Mouse (Mus musculus) retina, postnatal 1 day (tissue): Measurements from ENCODE around the gene Cdc123.

ENCODE experiments used
- DNase-seq: peaks from one replicate; pipeline ENCODE4 v3.0.0-alpha.2; 2012

Gene Cdc123

GRCm38 (mm10) chr2:5804440-5805045 lies 40.4 kb downstream of the Cdc123 start:
- no peak for DNase-seq

DNA sequence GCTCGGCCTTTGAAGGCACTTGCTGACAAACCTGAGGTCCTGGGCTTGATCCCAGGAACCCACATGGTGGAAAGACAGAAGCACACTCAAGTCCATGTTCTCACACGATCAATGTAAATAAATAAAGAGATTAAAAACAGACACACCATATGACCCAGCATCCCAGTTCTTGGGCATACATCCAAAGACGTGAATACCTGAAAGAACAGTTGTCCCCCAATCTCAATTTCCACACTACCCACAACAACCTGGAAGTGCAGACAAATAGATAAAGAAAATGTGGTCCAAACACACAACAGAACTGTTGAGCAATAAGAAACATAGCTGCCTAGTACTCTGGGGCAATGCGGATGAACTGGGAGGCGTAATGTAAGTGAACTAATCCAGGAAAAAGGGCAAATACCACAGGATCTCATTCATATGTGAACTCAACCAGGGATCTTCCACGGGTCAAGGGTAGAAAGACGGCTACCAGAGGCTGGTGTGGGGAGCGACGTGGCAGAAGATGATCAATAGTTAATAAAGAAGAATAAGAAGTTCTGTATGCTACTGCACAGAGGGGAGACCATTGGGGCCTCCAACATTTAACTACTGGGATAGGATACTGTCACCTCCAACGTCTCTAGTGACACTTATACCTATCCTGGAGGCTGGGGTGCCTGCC lies 42.9 kb downstream of the Cdc123 start:
- DNase-seq: no peak

GRCm38 (mm10) chr2:5801182-5801640 lies 43.8 kb downstream of the Cdc123 start:
- no peak for DNase-seq

DNA sequence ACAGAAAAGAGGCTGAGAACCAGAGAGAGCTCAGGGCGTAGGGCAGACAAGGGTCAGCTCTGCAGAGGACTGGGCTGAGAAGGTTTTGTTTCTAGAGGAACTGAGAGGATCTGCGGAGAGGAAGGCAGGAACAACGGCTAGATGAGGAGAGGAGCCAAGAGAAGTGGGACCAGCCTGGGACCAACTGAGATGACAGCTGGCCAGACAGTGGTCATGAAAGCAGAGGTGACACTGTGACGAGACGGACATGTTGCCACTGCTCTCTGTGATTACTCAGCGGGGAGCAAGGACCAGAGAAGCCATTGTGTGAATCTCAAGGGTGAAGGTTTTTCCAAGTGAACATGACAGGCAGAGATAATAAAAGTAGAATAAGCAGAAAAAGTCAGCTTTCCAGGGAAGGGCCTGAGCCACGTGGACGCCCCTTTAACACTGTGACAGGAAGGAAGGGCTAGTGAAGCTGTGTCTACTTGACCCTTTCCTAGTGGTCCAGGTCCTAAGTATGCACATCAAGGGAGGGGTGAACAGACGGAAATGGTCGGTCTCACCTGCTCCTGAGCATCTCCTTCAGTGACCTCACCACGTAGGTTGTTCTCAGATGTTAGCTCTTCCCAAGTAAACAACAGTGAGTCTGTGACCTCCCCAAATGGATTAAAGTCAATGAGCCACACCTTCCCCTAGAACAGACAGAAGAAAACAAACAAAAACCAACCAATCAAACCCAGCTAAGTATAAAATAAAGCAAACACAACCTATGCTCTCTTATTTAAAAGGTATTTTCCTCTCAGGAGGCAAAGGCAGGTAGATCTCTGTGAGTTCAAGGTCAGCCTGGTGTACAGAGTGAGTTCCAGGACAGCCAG lies 46.9 kb downstream of the Cdc123 start:
- DNase-seq: no peak

GRCm38 (mm10) chr2:5793771-5794170 lies 51.2 kb downstream of the Cdc123 start:
- no peak for DNase-seq

DNA sequence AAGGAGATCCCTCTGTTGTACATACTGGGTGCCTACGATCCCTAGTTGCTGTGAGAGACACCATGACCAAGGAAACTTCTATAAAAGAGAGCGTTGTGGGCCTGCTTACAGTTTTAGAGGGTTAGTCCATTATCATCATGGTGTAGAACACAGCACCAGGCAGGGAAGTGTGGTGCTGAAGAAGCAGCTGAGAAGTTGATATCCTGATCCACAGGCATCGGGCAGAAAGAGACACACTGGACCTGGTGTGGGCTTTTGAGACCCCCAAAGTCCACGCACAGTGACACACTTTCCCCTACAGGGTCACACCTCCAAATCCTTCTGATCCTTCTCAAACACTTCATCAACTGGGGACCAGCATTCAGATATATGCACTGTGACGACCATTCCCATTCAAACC lies 52.9 kb downstream of the Cdc123 start:
- no peak for DNase-seq

GRCm38 (mm10) chr2:5789625-5790160 lies 55.3 kb downstream of the Cdc123 start:
- peak; percentile 10 for DNase-seq

DNA sequence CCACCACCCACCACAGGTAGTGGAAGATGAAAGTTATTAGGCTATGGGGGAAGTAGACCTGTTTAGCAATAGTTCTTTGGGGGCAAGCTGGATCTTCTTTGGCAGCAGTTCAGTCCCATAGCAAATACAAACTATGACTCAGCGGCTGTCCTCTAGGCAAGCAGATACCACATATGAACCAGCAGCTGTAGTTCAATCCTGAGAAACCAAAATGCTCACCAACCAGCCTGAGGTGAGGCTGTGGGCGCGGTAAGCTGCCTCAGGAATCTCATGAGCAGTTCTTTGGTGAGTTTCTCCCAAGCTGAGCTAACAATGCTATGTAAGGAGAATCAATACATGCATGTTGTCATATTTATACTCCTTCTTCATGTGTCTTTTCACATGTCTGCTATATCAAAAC lies 57.6 kb downstream of the Cdc123 start:
- DNase-seq: no peak

- DNase-seq: no peak
Measured at GRCm38 (mm10) chr2:5772464-5772863, 72.5 kb downstream of the Cdc123 start.

- peak; percentile 70 for DNase-seq
Measured at GRCm38 (mm10) chr2:5770708-5771241, 74.2 kb downstream of the Cdc123 start.

GRCm38 (mm10) chr2:5769630-5770029 lies 75.3 kb downstream of the Cdc123 start:
- DNase-seq: no peak

- DNase-seq: no peak
Measured at GRCm38 (mm10) chr2:5768946-5769345, 76.0 kb downstream of the Cdc123 start.

GRCm38 (mm10) chr2:5762031-5762430 lies 82.9 kb downstream of the Cdc123 start:
- no peak for DNase-seq

GRCm38 (mm10) chr2:5760479-5761008 lies 84.4 kb downstream of the Cdc123 start:
- DNase-seq: no peak

- DNase-seq: no peak
Measured at GRCm38 (mm10) chr2:5758569-5758968, 86.4 kb downstream of the Cdc123 start.

DNA sequence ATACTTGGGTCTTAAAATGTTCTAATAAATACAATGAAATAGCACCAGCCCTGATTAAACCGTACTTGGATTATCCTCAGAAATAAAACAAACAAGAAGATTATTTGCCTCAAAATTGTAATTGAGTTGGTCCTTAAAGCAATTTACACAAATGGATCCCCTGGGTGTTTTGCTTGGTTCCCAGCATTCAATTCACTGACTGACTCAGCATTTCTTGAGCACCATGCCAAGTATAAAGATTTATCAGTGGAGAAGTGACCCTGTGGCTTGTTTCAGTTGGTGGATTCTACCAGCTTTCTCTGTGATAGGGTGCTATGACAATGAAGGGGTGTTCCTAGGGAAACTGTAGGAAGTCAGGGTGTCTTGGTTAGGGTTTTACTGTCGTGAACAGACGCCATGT lies 94.1 kb downstream of the Cdc123 start:
- no peak for DNase-seq

DNA sequence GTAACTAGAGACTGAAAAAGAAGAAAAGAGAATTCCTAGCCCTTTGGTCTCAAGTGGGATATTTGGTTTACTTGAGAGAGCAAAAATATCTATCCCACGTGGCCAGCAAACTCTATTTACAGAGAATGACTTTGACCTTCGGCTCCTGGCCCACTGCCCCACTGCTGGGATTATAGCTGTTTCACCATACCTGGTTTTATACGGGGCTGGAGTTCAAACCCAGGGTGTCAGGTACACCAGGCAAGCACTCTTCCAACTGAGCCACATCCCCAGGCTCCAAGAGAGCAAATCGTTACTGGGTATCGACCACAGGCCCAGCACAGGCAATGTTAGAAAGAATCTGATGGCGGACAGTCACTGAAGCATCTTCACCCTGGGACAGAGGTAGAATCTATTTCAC lies 95.8 kb downstream of the Cdc123 start:
- DNase-seq: no peak

GRCm38 (mm10) chr2:5747545-5748043 lies 97.4 kb downstream of the Cdc123 start:
- DNase-seq: no peak

DNA sequence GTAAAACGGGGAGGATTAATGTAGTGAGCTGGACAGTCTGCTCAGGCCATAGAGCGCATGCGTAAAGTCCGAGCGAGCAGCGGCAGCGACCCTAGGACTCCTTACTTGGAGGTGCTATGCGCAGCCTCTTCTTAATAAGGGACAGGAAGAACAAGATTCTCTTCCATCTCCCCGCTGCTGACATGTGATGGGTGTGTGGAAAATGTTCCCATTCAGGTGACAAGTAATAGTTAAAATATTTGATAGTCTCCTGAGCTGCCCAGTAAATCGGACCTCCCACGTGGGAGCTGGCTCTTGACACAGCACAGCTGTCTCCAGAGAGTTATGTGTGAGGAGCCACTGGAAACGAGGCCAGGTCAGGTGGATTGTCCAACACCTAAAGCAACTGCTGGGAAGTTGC lies 98.4 kb downstream of the Cdc123 start:
- no peak for DNase-seq
